Mouse (Mus musculus) cerebral cortex, adult 2 months (tissue): Measurements from ENCODE around the gene Agr3.

ENCODE experiments used
- WGBS: fragments of 180-500 bp; shearing (Covaris S2); methylation state at CpG from one replicate; pipeline ENCODE4 v1.1.7; 2018; 5-methylcytosine and 5-hydroxymethylcytosine counted together

The Agr3 gene

DNA sequence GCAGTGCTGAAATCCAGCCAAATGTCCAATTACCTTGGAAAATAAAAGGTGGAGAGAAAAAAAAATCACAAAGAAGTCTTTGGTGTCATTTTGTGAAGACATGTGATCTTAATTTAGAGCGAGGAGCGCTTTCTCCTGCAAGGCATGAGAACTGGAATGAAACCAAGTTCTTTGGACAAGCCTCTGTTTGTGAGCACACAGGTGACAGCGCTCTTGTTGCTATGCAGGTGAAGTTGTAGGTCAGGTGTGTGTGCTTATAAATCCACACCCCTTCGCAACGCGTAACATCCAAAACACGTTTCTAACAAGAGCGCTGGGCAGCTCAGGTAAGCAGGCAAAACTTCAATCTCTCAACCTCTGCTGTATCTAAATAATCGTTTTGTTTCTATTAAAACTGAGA is at the start of gene Agr3:
TSS of gene Agr3 (plus strand) at position 219 of the 400 bp plus-strand sequence.
- 85% methylated on average over 9 of the region's 9 CpGs for WGBS

DNA sequence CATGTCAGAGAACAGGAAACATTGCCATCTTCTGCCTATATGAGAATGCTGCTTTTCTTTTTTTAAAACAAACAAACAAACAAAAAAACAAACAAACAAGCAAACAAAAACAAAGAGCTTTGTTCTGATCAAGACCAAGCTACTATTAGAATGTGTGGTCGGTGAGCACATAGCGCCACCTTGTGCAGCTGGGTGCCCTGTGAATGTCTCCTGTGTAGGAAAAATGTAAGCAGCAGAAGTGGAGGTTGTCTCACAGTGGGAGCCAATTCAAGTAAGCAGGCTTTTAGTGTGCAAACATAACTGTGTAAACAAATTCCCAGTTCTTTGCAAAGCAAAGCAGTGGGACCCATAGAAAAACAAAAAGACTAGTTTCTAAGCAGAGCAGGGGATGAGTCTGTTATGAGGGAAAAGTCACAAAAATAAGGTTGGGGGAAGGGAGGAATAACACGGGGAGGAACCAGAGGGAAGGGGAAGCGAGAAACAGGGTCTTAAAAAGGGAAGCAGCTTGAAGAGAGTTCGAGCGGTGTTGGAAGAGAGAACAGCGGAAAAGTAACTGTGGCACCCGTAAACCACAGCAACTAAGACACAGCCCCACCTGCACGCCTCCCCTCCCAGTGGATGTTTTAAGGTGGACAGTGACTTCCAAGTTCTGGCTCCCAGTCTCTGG is 40.4 kb upstream of the Agr3 start:
- 47% methylated on average over 9 of the region's 9 CpGs for WGBS

DNA sequence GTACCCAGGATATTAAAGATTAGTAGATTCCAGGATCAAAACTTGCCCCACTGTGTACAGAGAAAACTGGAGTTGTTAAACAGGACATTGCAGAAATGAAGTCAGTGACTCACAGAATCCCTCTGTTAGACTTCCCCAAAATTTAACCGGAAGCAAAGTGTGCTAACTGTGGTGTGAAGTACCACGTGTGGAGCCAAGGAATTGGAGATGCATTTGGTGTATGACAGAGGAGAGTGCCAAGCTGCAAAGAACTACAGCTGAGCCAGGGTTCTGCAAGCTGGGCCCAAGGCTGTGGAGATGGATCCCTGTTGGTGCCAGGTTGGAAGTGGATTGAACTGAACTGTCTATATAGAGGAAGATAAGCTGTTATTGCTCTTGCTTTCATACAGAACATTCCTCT is 36.0 kb upstream of the Agr3 start:
- WGBS: 47% methylated on average over 2 of the region's 2 CpGs

DNA sequence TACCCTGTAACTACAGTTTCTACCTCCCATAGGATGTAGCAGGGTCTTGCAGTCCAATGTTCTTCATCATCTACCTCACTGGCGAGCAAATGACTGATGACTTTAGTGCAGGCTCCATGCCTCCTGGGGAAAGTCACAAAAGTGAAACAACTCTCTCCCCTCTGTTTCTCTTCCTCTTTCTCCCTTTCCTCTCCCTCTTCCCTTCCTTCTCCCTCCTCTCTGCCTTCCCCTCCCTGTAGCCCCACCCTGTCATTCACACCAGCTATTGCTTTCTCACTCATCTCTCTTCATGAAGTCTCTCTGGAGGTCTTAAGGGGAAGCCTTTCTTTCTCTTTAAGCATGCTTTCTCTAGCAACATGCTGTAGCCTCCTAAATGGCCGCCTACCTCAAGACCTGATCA is 34.7 kb upstream of the Agr3 start:
- 93% methylated on average over 2 of the region's 2 CpGs for WGBS

DNA sequence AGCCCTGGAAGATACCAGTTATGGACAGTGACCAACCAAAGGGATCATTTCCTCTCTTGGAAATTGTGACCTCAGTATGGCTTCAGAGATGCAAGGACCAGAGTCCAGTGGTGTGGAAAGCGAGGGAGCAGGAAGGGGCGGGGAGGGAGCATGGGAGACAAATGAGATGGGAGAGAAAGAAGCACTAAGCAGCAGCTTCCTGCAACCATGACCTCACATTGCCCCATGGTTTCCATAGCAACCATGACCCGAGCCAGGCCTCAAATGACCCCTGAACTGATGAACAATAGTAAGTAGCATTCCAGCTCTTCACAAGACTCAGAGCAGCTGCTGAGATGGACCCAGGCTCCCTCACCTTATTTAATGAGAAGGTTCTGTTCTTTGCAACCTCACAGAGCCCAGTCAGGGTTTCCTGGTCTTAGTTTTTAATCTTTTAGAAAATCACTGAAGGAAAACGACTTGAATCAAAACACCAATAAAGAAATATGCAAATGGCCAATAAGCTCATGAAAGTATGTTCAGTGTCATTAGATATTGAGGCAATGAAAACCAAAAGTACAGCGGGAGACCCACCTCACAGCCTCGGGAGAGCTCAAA is 31.0 kb upstream of the Agr3 start:
- WGBS: 58% methylated on average over 6 of the region's 6 CpGs

DNA sequence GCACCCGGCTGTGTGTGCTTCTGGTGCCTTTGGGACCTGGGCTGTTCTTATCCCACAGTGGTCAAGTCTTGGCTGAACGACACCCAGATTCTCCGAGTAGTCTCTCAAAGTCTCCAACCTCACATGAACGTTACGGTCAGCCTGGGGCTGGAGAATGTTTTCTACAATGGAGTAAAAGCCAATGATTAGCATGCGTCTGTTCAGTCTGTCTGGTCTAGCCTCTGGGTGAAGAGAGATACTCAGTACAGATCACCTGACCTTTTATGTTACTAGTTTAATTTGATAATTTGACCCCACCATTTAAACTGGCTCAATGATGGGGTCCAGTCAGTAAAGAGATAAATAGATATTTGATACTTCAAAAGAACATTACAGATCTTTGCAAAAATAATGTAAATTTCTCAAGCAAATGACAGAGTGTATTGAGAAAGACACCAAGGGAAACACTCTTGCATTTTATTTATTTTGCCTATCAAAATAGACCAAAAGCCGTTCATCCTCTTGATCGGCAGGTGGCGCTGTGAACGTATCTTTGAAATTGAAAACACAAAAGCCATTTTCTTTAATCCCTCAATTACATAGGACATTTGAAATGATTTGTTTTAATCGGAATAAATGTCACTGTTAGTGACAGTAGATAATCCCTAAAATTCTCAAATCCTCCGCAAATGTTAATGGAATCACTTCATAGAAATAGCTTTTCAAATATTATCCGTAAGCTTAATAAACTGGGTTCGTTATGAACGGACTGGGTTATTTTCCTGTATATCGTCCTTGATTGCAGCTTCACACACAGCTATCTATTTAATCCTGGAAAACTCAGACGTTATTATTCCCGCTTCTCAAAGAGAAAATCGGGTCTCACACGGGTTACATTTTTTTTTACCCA is 29.3 kb upstream of the Agr3 start:
- WGBS: 21% methylated on average over 20 of the region's 20 CpGs

DNA sequence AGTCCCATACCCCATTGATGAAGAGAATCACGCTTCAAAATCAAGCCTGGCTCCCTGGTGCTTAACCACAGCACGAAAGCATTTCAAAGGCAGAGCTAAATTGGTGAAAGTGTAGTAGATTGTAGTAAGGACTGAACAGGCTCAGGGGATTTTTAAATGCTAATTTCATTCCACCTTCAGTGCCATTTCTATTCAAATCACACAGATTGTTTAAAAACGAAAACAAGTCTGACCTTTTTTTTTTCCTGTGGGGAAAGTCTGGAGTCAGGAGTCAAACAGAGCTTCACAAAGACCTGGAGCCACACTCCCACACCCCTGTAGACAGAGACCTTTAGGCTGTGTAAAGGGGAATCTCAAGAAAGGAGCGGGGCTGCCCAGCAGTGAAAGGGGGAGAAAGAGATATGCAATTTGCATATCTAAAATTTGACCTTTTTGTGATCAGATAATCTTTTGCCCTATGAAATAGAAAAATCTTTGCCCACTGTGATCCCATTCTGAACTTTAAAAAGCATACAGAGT is 28.6 kb upstream of the Agr3 start:
- 18% methylated on average over 4 of the region's 4 CpGs for WGBS

DNA sequence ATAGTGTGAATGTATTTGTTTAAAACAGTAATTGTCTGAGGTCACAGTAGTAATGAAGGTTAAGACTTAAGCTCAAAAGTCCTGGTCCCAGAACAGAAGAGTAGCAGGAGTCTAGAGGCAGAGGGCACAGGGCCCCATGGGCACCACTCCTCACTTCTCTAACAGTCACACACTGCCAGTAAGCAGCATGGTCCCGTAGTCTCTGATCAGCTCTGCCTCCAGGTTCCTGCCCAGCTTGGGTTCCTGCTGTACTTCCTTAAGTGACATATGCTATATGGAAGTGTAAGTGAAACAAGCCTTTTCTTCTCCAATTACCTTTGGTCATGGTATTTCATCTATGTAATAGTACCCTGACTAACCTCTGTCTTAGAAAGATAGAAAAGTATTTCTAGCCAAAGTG is 14.8 kb upstream of the Agr3 start:
- 87% methylated on average over 1 of the region's 1 CpGs for whole genome bisulfite sequencing

DNA sequence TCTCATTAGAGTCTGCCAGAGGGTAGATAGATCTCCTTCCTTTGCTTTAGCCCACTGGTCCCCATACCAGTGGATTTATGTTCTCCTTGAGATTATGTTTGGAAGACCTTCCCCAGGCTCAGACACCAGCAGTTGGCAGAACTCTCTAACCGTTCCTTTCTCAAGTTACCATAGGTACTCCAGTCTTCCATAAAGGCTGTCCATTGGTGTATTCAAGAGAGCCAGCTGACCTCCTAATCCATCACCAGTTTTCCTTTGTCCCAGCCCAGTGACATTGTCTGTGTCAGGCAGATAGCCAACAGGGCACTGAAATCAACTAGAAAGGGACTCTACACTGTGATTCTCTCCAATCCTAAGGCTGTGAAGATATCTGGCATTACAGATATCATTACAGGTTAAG is 9.0 kb upstream of the Agr3 start:
- 51% methylated on average over 1 of the region's 1 CpGs for WGBS

DNA sequence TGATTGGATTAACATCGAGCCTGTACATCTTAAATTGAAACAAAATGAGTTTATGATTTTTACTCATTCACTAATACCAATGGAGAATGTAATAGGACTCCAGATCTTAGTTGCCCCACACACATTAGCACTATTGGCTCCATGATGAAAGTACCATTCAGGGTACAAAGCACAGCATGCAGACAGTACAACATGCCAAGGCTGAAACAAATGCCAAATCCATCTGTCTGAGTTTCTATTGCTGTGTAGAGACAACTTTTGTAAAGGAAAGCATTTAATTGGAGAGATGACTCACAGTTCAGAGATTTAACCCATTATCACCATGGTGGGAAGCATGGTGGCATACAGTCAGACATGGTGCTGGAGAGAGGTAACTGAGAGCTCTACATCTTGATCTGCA is 7.4 kb upstream of the Agr3 start:
- WGBS: 66% methylated on average over 1 of the region's 1 CpGs

DNA sequence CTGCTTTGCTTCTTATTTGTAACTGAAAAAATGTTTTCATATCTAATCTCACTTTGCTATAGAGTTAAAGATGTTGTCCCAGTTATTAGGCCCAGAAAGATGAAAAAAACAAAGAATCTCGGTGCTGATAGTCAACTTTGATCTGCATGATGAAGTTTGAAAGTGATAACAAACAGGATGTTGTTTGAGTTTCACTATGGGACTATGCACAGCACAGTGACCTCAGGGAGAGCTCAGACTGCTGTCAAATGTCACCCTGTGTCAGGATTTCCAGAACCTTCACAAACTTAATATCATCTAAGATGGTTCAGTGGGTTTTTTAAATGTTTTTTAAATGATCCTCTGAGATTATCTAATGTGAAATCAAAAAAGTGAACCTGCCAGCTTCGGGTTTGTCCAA is 2.4 kb downstream of the Agr3 start:
- 72% methylated on average over 2 of the region's 2 CpGs for WGBS

DNA sequence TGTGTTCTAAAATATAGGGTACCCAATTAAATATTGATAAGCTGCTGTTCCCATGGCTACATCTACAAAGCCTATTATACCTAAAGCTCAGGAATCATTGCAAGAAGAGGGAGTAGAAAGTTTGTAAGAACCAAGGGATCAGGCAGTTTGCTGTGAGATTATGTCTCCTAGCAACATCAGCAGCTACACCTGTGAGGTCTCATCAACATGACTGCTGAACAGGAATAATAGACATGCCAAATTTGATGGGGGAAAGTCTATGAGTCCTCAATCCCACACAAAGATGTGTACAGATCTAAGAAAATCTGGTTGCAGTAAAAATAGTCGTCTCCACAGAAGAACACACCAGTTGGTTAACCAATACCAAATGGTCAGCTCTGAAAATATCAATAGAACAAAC is 26.3 kb downstream of the Agr3 start:
- whole genome bisulfite sequencing: 41% methylated on average over 1 of the region's 1 CpGs

DNA sequence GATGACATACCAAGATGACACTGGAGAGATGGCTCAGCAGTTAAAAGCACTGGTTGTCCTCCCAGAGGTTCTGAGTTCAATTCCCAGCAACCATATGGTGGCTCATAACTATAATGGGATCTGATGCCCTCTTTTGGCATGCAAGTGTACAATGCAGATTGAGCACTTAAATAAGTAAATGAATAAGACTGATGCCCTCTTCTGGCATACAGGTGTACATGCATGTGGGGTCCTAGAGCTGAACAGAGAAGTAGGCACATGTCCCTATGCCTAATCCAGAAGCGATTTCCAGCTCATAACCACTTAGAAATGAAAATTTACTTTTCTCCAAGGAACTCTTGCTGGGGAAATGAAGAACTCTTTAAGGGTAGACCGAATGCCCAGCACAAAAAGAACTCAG is 31.8 kb downstream of the Agr3 start:
- 81% methylated on average over 2 of the region's 2 CpGs for WGBS

DNA sequence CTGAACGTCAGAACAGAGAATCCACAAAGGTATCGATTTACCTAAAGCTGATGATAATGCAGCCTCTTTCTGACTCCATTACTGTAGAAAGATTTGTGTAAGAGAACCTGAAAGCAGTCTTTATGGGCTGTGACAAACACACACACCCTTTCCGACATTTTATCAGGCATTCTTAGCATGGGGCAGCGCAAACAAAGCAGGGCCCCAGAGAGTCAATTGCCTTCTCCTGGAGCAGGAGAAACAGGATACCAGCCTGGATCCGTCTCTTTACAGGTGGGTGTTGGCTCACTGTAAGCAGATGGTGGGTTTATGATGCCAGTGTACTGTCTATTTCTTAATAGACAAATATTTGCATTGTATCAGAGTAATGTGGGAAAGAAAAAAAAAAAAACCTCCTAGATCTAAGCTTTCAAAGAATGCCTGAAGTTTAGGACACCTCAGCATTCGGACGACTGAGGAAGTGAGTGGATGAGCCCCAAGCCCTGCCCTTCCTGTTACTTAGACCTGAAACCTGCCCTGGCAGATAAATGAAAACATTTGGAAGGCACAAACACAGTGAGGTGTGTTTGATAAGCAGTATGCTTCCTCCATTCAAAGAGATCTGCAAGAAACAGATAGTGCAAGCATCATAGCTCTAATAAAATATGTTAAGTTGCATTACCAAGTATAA is 40.8 kb downstream of the Agr3 start:
- WGBS: 71% methylated on average over 7 of the region's 7 CpGs

DNA sequence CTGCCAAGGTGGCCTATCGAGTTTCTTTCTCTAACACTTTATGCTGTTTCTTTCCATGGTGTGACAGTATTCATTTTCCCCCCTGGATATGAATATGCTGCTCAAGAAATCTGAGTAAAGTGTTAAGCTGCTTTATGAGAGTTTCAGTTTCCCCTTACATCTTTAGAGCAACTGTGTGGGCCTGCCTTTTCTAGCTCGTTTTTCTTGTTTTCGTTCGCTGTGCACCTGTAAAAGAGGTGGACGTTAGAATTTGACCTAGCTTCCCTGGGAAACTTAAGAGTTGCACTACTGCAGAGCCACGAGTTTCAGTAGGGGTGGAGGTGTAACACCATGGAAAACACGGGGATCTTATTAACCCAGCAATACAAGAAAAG is 41.3 kb downstream of the Agr3 start:
- 61% methylated on average over 7 of the region's 7 CpGs for WGBS

DNA sequence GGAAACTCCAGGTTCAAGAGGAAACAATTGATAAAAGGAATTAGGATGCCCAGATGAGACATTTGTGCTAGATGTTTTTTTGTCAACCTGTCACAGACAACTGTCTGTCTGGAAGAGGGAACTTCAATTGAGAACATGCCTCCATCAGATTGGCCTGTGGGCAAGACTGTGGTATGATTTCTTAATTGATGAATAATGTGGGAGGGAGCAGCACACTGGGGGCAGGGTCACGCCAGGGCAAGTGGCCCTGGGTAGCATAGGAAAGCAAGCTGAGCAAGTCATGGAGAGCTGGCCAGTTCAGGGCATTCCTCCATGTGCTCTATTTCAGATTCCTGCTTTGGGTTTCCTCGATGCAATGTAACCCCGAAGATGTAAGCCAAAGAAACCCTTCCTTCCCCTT is 50.5 kb downstream of the Agr3 start:
- 88% methylated on average over 3 of the region's 3 CpGs for WGBS

DNA sequence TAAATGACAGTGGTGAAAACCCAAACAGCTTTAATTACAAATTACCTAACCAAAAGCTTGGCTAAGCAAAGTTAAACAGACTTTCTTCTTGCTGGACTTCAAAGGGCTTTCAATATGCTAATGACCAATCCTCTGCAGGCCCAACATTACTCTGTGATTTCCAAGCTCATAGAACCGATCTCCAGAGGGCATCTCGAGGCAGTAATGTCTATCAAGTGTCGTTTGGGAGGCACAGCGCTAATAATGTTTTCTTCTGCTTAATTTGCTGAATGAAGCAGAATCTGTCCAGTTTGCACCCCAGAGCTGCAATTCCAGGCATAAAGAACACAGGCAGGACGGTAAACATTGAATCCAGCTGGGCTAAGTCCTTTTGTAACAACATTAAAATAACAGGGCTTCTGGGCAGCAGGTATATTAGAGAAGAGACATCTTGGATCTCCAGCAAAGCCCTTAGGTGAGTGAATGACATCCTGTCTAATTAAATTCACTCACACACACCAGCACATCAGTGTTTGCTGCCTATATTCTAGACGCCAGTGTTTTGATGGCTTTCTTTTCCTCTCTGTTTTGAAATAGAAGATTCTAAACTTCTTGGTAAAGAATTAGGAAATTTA is 52.3 kb downstream of the Agr3 start:
- 54% methylated on average over 6 of the region's 6 CpGs for WGBS

DNA sequence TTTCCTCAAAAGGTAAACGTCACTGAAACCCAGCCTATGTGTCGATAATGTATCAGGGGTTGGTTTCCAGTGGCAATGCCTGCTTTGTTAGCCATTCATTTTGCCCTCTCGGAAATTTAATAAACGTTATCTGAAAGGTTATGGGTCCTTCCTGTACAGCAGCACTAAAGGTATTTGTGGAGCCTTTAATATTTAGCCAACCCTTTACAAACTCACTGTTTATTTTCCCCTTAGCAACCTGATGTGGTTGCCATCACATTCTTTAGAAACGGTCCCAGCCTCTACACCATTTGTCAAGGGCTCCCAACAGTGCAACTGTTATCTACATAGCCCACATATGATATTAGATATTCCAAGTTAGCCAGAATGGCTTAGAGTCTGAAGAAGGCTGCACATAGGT is 54.2 kb downstream of the Agr3 start:
- 85% methylated on average over 5 of the region's 5 CpGs for WGBS

DNA sequence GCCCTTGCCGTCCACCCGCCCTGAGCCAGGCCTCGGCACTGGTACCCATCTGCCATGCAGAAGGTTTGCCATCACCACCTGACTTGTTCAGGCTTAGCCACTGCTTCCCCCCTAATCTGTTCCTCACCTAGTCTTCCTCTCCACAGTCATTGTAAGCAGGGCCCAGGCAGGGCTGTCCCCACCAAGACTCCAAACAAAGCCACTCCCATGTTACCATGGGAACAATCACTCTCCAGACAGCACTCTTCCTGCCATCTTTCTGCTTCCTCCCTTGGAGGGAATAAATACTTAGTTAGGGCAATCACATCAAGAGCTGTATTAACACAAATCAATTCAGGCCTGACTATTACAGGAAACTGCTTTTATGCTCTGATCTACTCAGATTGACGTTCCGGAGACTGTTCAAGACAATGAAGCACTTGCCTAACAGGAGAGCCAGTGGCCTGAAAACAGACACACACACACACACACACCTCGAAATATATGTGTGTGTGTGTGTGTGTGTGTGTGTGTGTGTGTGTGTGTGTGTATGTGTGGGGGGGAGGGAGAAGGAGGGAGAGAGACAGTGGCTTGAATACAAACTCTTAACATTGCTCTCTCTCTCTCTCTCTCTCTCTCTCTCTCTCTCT is 56.4 kb downstream of the Agr3 start:
- WGBS: 49% methylated on average over 6 of the region's 6 CpGs

DNA sequence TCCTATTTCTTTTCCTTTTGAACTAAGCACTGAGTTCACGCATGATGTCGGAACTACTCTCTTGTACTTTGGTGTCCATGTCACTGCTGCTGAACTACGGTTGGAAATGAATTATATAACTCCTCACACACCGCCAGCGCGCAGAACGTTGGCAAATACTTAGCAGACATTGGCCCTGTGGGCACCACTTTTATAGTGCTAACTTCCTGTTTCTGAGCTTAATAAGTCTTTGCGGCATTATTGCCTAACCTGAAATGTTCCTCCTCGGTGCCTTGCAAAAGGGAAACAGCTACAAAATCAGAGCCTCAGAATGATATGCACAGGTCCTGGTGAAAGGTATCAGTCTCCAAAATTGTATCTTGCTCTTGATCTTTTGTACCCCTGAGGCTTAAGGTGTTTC is 58.1 kb downstream of the Agr3 start:
- WGBS: 89% methylated on average over 9 of the region's 9 CpGs

DNA sequence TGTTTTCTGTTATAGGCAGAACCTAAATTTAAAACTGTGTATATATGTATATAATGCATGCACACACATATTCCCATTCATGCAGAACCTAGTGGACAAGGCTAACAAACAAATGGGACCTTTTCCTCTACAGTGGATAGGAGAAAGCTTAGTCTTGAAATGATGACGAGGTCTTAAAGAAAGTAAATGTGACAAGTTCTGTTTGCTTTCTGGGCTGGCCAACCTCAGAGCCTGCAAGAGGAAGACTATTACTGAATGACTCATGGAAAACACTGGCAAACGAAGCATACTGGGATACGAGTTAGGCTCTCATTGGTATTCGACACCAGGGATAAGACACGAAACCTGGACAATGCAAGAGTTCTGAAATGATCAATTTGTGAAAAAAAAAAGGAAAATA is 59.3 kb downstream of the Agr3 start:
- WGBS: 91% methylated on average over 5 of the region's 5 CpGs
